Mouse (Mus musculus): Measurements from ENCODE around the gene Agbl5. TPM values are rescaled to one million over a fixed set of nuclear protein-coding genes. Genes with fewer than 3 reads are reported as not detected.
A peak's percentile ranks its signal among the peaks of the same experiment; 100 is the strongest.

Agbl5 gene
- total RNA-seq, 2 experiments from 2014 or later, result 14.7 to 16.5 TPM

- intact Hi-C loops (cut with DNase I), result loop anchor here (5.0 to 10.0 kb wide), 2 partner anchors 109 to 201 kb away; partner anchors contain the start of gene Dpysl5
- peak; percentile 91 to 97 for DNase-seq (ENCODE audit: low spot score in 2 of 2)
These were observed 27.5 kb downstream of the Agbl5 start for GRCm38 (mm10) chr5:30915974-30916433.

- intact Hi-C loops (cut with DNase I), result loop anchor here (5.0 to 10.0 kb wide), 2 partner anchors 110 to 202 kb away; partner anchors contain the start of gene Dpysl5
- no peak for DNase-seq (ENCODE audit: low spot score in 2 of 2)
These were observed 28.3 kb downstream of the Agbl5 start for GRCm38 (mm10) chr5:30916841-30917240.

- intact Hi-C loops (cut with DNase I), result loop anchor here (5.0 to 10.0 kb wide), 2 partner anchors 110 to 203 kb away; partner anchors contain the start of gene Dpysl5
These were observed 28.9 kb downstream of the Agbl5 start for GRCm38 (mm10) chr5:30917348-30917747.

GRCm38 (mm10) chr5:30917891-30918670 is 29.6 kb downstream of the Agbl5 start:
- intact Hi-C loops (cut with DNase I), result loop anchor here (5.0 to 10.0 kb wide), 2 partner anchors 111 to 203 kb away; partner anchors contain the start of gene Dpysl5
- DNase-seq (ENCODE audit: low spot score in 2 of 2), result no peak

More at GRCm38 (mm10) chr5:30917348-30917747, 28.9 kb downstream of the Agbl5 start:
- DNase-seq (ENCODE audit: low spot score in 2 of 2), result no peak

GRCm38 (mm10) chr5:30918691-30919090 is 30.2 kb downstream of the Agbl5 start:
- intact Hi-C loops (cut with DNase I), result loop anchor here (5.0 to 10.0 kb wide), 2 partner anchors 111 to 204 kb away; partner anchors contain the start of gene Dpysl5

GRCm38 (mm10) chr5:30919831-30920614 is 31.5 kb downstream of the Agbl5 start:
- peak in 1 of 2 experiments; percentile 59 for DNase-seq (ENCODE audit: low spot score in 2 of 2)
- intact Hi-C loops (cut with DNase I), result loop anchor here (5.0 to 10.0 kb wide), 2 partner anchors 113 to 205 kb away; partner anchors contain the start of gene Dpysl5

More at GRCm38 (mm10) chr5:30918691-30919090, 30.2 kb downstream of the Agbl5 start:
- no peak for DNase-seq (ENCODE audit: low spot score in 2 of 2)

GRCm38 (mm10) chr5:30920621-30921020 is 32.1 kb downstream of the Agbl5 start:
- no peak for DNase-seq (ENCODE audit: low spot score in 2 of 2)
- intact Hi-C loops (cut with DNase I), result no loop called here

- intact Hi-C loops (cut with DNase I), result no loop called here
These were observed 33.0 kb downstream of the Agbl5 start, which contains the start of gene Khk for GRCm38 (mm10) chr5:30921256-30922033. Khk (plus strand) TSS chr5:30921431.

GRCm38 (mm10) chr5:30922581-30923041 is 34.1 kb downstream of the Agbl5 start:
- intact Hi-C loops (cut with DNase I), result no loop called here

More at GRCm38 (mm10) chr5:30921256-30922033, 33.0 kb downstream of the Agbl5 start, which contains the start of gene Khk:
- peak; percentile 87 to 91 for DNase-seq (ENCODE audit: low spot score in 2 of 2)

GRCm38 (mm10) chr5:30923119-30923518 is 34.6 kb downstream of the Agbl5 start:
- intact Hi-C loops (cut with DNase I), result no loop called here
- DNase-seq (ENCODE audit: low spot score in 2 of 2), result no peak

More at GRCm38 (mm10) chr5:30922581-30923041, 34.1 kb downstream of the Agbl5 start:
- DNase-seq (ENCODE audit: low spot score in 2 of 2), result no peak

GRCm38 (mm10) chr5:30924614-30925013 is 36.1 kb downstream of the Agbl5 start:
- intact Hi-C loops (cut with DNase I), result no loop called here
- DNase-seq (ENCODE audit: low spot score in 2 of 2), result no peak

GRCm38 (mm10) chr5:30925217-30925616 is 36.7 kb downstream of the Agbl5 start:
- no peak for DNase-seq (ENCODE audit: low spot score in 2 of 2)
- intact Hi-C loops (cut with DNase I), result no loop called here

- DNase-seq (ENCODE audit: low spot score in 2 of 2), result no peak
- intact Hi-C loops (cut with DNase I), result no loop called here
These were observed 37.6 kb downstream of the Agbl5 start for GRCm38 (mm10) chr5:30926073-30926472.

GRCm38 (mm10) chr5:30927945-30928529 is 39.5 kb downstream of the Agbl5 start:
- intact Hi-C loops (cut with DNase I), result no loop called here
- peak; percentile 62 to 72 for DNase-seq (ENCODE audit: low spot score in 2 of 2)

GRCm38 (mm10) chr5:30930121-30930520 is 41.6 kb downstream of the Agbl5 start:
- peak; percentile 89 to 90 for DNase-seq (ENCODE audit: low spot score in 2 of 2)
- intact Hi-C loops (cut with DNase I), result loop anchor here (2.0 kb wide), 1 partner anchor 75 kb away; no protein-coding TSS in a partner anchor

- intact Hi-C loops (cut with DNase I), result loop anchor here (2.0 kb wide), 1 partner anchor 74 kb away; no protein-coding TSS in a partner anchor
- no peak for DNase-seq (ENCODE audit: low spot score in 2 of 2)
These were observed 42.4 kb downstream of the Agbl5 start for GRCm38 (mm10) chr5:30930846-30931245.

GRCm38 (mm10) chr5:30931378-30931777 is 42.9 kb downstream of the Agbl5 start:
- DNase-seq (ENCODE audit: low spot score in 2 of 2), result no peak
- intact Hi-C loops (cut with DNase I), result loop anchor here (2.0 kb wide), 1 partner anchor 73 kb away; no protein-coding TSS in a partner anchor

- intact Hi-C loops (cut with DNase I), result no loop called here
- DNase-seq (ENCODE audit: low spot score in 2 of 2), result no peak
These were observed 45.2 kb downstream of the Agbl5 start for GRCm38 (mm10) chr5:30933705-30934104.

Data from left cerebral cortex, postnatal 14 days (tissue).